Mouse (Mus musculus) gastrocnemius, adult 8-10 months (tissue): ENCODE data around the gene Nwd1. TPM values are rescaled to one million over a fixed set of nuclear protein-coding genes. Genes with fewer than 3 reads are reported as not detected.
"Not testable (repeated sequence)": the region's sequence is repeated elsewhere in the genome, so short reads cannot be mapped to it uniquely, and the experiment has no call there.

ENCODE experiments used
- DNase-seq, 2 experiments: peaks; one replicate each; pipeline ENCODE4 v3.0.0; 2022; ENCODE audit warnings: low spot score in 2 of 2
- total RNA-seq, 4 experiments: library from RNA; stranded (reverse); gene quantifications; 2 replicates each; pipeline ENCODE4 v1.2.4; 2022

The Nwd1 gene
- 1 to 10 TPM in 1 of 4 experiments, under 1 TPM in 3; 0.75 to 1.1 (median 0.82) TPM for total RNA-seq

GRCm38 (mm10) chr8:72646060-72646767, at the start of gene Nwd1:
Gene Nwd1 (plus strand): TSS chr8:72646711.
- DNase-seq = peak; percentile 33 to 48

- no peak for DNase-seq
Measured at GRCm38 (mm10) chr8:72642885-72643284, 3.6 kb upstream of the Nwd1 start.

- DNase-seq = no peak
Measured at GRCm38 (mm10) chr8:72644601-72645000, 1.9 kb upstream of the Nwd1 start.

GRCm38 (mm10) chr8:72646768-72647143, 245 bp downstream of the Nwd1 start:
- DNase-seq = no peak

GRCm38 (mm10) chr8:72650697-72651096, 4.2 kb downstream of the Nwd1 start:
- no peak for DNase-seq

- no peak for DNase-seq
Measured at GRCm38 (mm10) chr8:72654565-72655521, 8.3 kb downstream of the Nwd1 start.

GRCm38 (mm10) chr8:72655522-72655912, 9.0 kb downstream of the Nwd1 start:
- DNase-seq = no peak

- DNase-seq = no peak
Measured at GRCm38 (mm10) chr8:72659967-72660366, 13.5 kb downstream of the Nwd1 start.

- no peak for DNase-seq
Measured at GRCm38 (mm10) chr8:72664107-72664652, 17.7 kb downstream of the Nwd1 start.

GRCm38 (mm10) chr8:72664757-72665156, 18.2 kb downstream of the Nwd1 start:
- DNase-seq = no peak

- DNase-seq = no peak
Measured at GRCm38 (mm10) chr8:72665405-72665804, 18.9 kb downstream of the Nwd1 start.

- no peak for DNase-seq
Measured at GRCm38 (mm10) chr8:72668925-72669324, 22.4 kb downstream of the Nwd1 start.

- no peak for DNase-seq
Measured at GRCm38 (mm10) chr8:72672802-72673201, 26.3 kb downstream of the Nwd1 start.

- no peak for DNase-seq
Measured at GRCm38 (mm10) chr8:72674184-72674583, 27.7 kb downstream of the Nwd1 start.

GRCm38 (mm10) chr8:72676436-72676835, 29.9 kb downstream of the Nwd1 start:
- no peak for DNase-seq

GRCm38 (mm10) chr8:72676844-72677243, 30.3 kb downstream of the Nwd1 start:
- not testable (repeated sequence) for DNase-seq

- no peak for DNase-seq
Measured at GRCm38 (mm10) chr8:72677331-72677730, 30.8 kb downstream of the Nwd1 start.

GRCm38 (mm10) chr8:72680133-72680532, 33.6 kb downstream of the Nwd1 start:
- DNase-seq = peak in 1 of 2 experiments; percentile 16

GRCm38 (mm10) chr8:72682051-72682687, 35.7 kb downstream of the Nwd1 start:
- no peak for DNase-seq

- no peak for DNase-seq
Measured at GRCm38 (mm10) chr8:72683010-72683521, 36.6 kb downstream of the Nwd1 start.

GRCm38 (mm10) chr8:72683572-72684099, 37.1 kb downstream of the Nwd1 start:
- not testable (repeated sequence) for DNase-seq
